Mouse (Mus musculus) brain, embryonic 14.5 days (tissue): Measurements from ENCODE around the gene Mcu.

Experiments used
- CTCF ChIP-seq: fragments of 200-500 bp; IDR thresholded peaks from 2 replicates; pipeline ENCODE4 v1.5.1; 2012; ENCODE audit warnings: inconsistent platforms, mild to moderate bottlenecking, moderate library complexity, borderline replicate concordance; ENCODE audit not compliant: insufficient read depth, insufficient read length; ENCODE audit errors: extremely low read depth
- POLR2A ChIP-seq: fragments of 200-500 bp; IDR thresholded peaks from 2 replicates; pipeline ENCODE4 v1.6.1; 2012; ENCODE audit warnings: mild to moderate bottlenecking, inconsistent platforms, borderline replicate concordance; ENCODE audit not compliant: poor library complexity, insufficient read depth, insufficient read length, severe bottlenecking; ENCODE audit errors: extremely low read depth

DNA sequence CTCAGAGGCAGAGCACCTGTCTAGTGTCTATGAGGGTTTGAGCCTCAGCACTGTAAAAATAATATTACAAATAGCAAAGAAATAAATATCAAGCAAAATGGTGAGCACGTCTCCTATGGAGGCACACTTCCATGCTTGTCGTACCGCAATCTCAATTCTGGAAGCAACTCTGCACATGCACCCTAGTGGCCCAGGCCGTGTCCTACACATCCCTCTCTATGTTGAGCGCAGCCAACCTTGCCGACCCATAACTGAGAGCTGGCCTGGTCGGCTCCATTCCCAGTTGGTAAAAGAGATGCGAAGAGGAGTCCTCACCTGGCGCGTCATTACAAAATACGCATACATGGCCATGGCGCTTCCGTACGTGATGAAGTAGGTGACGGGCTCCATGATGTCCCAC lies 161.9 kb downstream of the Mcu start:
- TF ChIP-seq POLR2A: no peak
- TF ChIP-seq CTCF: no peak
